Mouse (Mus musculus): ENCODE measurements around the gene Myadm.

GRCm38 (mm10) chr7:3317704-3318103, 28.8 kb downstream of the Myadm start:
- TF ChIP-seq CTCF (IDR thresholded peaks at IDR 0.05; ENCODE audit: borderline replicate concordance, extremely low read depth, insufficient read depth, insufficient read length), result no peak
- no peak for TF ChIP-seq POLR2A (IDR thresholded peaks at IDR 0.05; ENCODE audit: borderline replicate concordance, extremely low read depth, insufficient read depth, insufficient read length, poor library complexity, severe bottlenecking)
